Mouse (Mus musculus) forelimb bud, embryonic 11.5 days (tissue): ENCODE measurements around the gene Ephb2.

Source experiments
- DNase-seq: peaks from one replicate; pipeline ENCODE4 v3.0.0-alpha.2; 2012; ENCODE audit warnings: low read depth, low spot score

The Ephb2 gene

DNA sequence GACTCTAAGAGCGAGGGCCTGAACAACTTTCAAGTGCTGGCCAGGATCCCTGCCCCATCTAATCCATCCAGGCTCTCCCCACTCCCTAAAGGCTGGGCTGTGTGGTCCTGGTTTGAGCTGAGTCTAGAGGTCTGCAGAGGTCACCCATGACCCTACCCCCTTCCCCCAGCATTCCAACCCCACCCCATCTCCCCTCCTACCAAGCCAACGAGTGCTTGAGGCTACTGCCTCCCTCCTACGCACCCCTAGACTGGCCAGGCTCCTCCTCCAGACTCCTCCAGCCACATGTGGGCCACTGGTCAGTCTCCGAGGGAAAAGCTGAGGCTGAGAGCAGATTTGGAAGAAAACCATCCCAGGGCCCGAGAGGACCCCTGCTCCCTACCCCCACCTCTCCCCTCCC is 72.4 kb downstream of the Ephb2 start:
- no peak for DNase-seq

DNA sequence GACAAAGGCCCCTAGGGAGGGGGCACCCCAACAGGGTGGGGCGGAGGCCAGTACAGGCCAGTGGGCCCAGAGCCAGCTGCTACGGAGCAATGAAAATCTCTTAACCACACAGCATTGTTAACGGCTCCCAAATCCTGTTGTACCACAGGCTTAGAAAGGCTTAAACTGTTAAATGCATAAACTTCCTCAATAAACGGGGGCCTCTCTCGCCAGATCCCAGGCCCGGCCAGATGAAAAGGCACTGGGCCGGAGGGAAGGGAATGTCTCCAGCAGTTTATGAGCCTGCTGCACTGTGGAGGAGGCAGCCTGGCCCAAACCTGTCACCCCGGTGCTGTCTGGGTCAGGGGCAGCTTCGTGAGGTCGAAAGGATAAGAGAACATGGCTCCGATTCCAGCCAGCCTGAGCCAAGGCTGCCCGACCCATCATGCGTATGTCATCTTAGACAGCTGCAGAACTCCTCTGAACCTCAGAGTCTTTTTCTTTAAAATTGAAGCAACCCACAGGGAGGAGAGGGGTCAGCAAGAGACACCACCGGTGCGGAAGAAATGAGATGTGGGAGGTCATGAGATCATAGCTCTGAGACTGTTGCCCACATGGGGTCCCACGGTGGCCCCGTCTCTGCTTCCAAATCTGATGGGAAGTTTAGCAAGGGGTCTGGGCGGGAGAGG is 73.9 kb downstream of the Ephb2 start:
- DNase-seq, result peak; percentile 67

DNA sequence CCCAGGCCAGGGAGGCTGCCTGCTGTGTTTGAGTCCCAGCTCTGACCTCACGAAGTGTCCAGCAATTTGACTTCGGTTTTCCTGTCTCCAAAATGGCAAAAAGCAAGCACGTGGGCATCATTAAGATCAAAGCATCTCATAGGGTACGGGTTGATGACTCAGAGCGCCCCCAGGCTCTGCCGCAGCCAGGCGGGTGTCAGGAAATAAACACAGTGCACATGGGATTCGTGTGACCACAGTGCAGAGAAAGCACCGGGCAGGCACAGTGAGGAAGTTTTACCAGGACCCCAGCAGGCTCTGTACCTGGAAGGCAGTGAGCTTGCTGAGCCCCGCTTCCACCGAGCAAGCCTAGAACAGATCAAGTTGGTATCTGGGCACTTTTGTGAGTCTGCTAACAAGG is 74.9 kb downstream of the Ephb2 start:
- DNase-seq, result peak; percentile 68

DNA sequence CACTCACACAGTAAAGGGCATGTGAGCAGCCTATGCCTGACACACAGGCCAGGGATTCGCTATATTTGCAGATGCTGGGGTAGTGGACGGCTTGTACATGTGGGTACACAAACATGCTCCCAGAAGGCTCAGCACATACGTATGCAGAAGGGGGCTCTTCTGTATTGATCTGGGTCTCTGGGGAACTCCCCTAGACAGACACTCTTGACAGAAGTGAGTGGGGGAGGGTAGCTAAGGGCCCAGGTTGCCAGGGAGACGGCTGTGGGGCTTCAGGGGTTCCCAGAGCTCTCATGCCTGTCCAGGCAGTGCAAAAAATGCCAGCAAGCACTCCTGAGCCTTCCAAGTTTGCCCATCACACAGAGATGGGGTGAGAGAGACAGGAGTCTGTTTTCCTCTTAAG is 78.7 kb downstream of the Ephb2 start:
- DNase-seq, result no peak

DNA sequence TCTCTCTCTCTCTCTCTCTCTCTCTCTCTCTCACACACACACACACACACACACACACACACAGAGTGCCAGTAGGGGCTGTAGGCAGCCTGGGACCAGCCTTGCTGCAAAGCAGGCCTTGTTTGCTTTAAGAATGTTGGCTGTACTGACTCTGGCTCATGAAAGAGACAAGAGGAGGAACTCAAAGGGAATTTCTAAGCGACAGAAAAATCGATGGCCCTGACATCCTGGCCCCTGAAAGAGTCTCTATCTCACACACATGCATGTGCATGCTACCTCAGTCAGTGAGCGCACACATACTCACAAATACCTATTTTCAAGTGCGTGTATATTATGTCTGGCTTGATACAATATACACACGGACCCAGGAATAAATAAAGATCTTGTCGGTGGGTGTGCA is 79.3 kb downstream of the Ephb2 start:
- DNase-seq, result no peak

DNA sequence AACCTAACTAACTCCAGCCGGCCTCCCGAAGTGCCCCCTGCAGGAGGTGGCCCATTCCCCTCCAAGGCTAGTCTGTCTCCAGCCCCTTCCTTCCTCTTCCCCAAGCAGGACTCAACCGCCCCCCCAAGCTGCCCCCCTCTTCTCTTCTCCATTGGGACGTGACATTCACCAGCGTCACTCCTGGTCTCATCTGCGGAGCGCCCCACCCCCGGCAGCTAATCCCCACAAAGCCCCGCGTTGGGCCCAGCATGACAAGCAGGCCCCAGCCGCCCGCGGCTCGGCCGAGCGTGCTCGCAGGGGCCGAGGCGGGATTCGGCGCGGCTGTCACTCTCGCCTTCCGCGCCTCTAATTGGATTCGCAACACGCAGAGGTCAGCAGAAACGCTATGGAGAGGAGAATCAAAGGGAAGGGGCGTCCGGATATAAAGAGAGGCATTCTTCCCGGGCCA is 80.4 kb downstream of the Ephb2 start:
- peak; percentile 57 for DNase-seq

DNA sequence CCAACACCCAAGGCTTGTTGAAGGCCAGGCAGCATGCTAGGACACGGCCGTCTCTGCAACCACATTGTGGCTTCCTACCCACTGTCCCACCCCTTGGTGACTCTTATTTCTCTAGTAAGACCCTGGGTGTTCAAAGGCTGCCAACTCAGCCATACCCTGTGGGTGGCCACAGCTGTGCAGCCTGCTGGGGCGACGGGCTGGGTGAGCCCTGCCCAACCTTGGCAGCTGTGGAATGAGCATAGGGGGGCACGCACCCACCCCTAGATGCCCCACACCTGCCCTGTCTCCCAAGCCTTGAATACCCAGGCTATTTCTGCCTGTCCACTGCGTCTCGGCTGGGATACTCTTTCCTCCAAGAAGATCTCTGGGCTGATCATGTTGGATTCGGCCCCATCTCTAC is 81.5 kb downstream of the Ephb2 start:
- DNase-seq, result no peak

DNA sequence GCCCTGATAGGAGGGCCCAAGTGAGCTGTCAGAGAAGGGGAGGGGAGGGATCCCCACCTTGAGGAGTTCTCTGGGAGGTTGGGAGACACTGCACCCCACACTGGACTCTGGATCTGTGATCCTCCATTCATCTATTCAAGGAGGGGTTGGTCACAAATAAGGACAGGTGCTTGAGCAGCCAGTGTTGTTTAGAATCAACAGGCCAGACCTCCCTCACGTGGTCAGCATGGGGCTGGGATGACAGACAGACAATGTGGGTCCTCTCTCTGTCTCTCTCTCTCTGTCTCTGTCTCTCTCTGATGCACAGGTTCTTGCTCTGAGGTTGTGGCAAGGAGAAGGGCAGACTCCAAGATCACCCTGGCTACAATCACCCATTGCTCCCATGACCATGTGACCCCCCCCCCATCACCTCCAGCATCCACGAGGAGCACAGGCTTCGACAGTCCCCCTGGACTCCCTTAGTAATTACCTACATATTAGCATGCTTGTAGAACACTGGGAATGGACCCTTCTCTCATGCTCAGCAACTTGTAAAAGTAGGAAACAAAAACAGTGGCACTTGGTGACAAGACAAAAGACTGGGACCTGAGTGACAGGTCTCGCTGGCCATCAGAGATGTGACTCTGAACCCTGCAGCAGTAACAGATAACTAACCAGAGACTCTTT is 84.3 kb downstream of the Ephb2 start:
- no peak for DNase-seq

DNA sequence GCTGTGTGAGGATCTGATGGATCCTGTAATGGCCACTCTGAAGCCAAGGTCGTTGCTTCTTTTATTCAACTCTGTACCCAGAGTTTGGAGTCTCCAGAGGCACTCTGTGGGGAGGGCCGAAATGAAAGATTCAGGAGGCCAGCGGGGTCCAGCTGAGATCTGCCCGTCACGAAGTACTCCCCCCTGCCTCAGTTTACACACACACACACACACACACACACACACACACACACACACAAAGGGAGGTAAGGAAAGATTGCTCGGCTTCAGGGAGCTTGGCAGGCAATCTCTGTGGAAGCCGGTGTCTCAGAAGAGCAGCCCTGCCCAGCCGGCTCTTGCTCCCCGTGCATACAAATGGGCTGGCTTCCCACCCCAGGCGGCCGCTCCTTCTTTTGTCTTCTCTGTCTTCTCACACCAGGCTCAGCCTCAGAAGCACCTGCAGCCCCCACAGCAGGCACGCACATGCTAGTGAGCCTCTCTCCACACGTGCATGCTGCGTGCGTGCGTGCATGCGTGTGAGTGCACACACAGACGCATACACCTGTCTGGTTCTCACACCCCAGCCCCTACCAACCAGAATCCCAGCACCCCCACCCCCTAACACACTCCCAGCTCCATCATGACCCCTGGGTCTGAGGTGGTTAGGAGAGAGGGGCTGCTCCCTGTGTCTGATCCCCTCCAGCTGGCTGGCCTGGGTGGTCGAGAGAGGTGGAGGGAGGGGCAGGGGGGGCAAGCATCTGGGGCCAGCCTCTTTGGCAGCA is 85.0 kb downstream of the Ephb2 start:
- no peak for DNase-seq

DNA sequence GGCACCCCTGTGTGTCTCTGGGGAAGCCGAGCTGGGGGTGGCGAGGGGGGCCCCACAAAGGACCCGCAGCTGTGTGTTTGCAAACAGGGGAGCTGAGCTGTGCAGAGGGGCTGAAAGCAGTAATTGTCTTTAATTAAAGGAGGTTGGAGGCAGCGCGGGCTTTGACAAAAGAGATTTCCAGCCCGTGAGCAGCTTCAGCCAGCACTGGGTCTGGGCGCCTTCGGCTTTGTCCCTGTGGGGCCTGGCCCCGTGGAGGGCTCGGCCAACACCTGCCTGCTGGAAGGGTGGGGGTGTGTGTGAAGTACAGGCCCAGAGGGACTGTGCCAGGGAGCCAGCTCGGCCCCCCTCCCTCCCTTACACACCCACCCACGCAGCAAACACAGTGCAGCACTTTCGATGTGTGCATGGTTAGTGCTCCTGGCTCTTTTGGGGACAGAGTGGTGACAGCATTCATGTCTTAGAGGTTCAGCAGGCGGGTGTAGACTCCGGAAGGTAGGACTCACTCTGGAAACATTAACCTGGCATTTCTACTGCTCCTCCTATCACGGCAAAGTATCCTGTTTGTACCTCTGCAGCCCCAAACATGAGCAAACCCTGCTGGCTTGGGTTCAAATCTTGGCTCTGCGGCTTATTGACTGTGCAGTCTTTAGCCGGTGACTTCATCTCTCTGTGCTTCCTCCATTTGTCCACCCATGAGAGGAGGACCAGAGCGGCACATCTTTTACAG is 85.8 kb downstream of the Ephb2 start:
- DNase-seq, result no peak

DNA sequence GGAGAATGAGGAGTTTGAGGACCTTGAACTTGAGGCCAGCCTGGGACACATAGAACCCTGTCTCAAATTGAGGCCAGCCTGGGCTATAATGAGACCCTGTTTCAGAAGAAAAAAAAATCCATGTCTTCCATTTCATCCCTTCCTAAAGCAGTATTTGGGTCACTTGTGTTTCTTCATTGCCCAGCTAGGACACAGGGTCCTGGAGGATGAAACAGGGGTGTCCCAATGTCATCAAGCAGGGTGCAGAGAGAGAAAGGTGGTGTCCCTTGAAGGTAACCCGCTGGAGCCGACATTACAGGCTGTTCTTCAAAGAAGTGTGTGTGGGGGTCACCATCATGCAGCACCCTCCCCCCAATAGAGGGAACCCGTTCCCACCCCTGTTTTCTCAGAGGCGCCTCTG is 86.4 kb downstream of the Ephb2 start:
- DNase-seq, result no peak

DNA sequence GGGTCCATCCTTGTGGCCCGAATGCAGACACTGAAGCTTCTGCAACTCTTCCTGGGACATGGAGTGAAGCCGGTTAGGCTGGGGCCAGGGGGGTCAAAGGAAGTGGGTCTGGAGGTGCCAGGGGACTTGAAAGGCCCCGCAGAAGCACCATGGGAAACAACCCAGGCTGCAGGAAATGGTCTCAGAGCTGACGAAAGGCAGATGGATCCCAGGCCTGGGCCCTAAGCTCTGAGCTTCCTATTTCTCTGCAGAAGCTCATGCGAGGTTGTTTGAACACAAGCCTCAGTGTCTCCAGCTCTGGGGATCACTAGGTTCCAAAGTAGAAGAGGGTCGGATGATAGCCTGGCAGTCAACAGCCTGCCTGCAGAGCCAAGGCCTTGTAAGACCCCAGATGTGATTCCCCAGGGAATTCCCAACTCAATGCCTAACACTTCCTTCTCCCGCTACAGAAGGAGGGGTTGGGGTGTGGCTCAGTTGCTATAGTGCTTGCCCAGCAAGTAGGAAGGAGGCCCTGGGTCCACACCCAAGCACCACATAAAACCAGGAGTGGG is 86.9 kb downstream of the Ephb2 start:
- peak; percentile 48 for DNase-seq

DNA sequence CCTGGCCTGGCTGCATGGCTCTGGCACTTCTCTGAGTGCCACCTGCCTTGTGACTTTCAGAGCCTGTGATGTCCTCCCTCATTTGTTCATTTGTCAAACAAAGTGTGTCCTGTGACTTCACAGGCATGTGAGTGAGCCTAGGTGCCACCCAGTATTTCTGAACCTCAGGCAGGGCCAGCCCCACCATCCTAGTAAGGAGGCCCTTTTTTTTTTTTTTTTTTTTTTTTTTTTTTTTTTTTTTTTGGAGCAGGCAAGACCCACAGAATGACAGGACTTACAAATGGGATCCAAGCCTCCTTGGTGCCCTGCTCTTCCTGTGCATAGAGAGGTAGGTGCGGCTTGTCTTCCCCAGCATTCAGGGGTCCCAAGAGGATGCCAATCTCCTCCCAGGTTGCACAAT is 89.3 kb downstream of the Ephb2 start:
- DNase-seq, result no peak

DNA sequence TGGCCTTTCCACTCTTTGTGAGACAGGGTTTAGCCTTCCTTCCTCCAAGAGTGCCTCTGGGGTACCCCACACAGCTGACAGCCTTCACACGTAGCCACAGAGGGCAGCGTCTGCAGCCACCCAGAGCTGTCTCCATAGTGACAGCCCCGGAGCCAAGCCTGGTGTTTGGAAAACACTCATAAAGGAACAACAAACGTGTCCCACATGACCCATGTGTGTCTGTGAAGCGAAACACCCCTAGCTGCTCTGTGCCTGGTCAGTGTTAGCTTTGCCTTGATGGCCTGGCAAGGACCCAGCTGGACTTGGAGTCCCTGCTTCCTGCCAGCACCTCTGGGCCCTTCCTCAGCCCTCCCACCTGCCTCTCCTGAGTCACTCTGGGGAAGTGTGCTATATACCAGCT is 93.1 kb downstream of the Ephb2 start:
- DNase-seq, result no peak

DNA sequence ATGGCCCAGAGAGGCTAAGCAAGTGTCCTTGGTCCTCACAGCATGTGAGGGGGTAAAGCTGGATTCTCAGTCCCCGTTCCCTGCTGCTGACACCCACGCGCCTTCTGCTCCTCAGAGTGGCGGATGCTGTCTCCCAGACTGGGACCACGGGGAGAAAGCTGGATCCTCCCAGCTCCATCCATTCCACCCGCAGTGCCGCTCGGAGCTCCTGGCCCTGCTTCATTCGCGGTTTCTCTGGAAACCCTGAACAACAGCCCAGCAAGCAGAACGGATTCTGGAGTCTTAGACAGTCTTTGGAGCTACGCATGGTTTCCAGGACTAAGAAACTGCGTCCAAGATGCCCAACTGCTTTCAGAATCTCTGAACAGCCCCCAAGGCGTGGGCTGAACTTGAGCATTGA is 93.9 kb downstream of the Ephb2 start:
- no peak for DNase-seq

DNA sequence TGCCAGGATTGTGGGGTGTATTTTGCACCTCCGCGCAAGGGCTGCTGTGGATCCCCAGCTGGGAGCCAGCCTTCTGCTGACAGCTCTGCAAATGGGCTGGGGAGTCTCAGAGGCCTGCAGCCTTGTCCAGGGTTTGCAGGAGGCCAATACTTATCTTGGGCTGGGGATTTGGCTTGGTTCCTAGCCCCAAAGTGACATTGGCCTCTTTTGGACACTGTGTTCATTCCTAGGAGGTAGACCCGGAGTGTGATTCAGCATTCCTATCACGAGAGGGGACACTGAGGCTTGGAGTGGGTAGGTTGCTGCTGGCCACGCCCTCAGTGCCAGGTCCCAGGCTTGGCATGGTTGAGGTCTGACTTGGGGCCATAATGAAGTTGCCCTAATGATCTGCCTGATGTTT is 94.8 kb downstream of the Ephb2 start:
- DNase-seq, result no peak

DNA sequence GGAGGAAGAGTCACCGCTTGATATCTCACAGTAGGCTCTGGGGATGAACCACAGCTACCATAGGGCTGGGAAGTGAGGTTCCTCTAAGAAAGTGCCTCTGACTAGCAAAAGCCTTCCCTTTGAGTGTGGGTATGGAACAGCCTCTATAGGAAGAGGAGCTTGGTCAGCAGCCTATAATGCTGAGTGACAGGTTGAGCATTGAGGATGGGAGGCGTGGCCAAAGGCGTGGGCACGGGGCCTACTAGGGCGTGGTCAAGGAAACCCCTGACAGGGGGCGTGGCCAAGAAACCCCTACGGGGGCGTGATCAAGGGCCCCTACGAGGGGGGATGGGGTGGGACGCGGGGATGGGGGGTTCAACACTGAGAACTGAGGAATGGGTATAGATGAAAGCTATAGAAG is 96.6 kb downstream of the Ephb2 start:
- no peak for DNase-seq

DNA sequence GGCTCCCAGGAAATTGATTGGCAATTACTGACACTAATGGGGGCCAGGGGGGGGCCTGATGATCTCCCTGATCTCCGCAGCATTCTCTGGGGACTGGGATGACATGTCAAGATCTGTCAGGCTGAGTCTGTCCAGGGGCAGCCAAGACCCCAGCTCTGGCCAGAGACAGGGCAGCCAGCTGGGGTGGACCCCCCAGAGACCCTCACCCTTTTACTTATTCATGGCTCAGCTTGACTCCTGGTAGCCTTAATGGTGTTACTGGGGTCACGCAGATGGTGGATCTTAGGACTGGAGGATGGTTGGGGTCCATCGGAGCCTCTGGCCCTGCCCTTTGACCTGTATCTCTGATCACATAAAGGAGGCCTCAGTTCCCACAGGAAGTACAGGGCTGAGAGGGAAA is 97.5 kb downstream of the Ephb2 start:
- no peak for DNase-seq

DNA sequence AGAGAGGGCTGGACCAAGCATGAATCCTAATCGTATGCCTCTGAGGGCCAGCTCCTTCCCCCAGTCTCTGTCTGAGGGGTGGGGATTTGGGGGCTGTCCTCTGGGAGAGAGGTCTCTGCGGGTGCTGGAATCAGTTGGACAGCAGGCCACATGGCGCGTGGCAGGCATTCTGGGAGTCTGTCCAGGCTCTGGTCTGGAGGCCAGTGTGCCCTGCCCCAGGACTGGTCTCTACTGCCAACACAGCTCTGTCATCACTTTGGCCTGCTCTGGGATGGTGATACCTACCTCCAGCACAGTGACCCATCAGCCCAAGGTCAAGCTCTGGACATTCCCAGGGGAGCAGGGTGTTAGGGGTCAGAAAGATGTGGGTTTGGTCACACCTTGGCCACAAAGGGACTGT is 99.9 kb downstream of the Ephb2 start:
- no peak for DNase-seq

DNA sequence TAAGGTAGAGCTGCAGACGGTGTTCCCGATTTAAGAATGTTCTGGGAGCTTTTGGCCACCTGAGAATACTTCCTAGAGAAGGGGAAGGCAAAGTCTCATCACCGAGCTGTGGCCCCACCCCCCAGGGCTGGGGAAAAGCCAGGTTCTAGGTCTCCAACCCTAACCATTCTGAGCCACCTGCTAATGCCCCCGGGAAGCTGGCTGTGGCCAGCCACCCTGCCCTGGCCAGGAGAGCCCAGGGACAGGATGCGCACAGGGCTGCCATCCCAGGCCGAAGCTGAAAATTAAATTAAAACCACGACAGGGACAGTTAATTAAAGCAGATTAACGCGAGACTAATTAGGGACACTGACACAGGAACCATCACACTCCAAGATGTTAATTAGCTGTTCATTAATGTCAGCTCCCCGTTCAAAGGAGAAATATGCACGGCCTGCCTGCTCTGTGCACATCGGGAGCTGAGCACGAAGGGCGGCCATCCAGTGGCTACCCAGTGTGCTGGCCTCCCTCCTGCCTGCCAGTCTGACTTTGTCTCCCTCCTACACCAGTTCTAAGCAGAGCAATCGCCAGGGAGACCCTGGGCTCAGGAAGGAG is 101.5 kb downstream of the Ephb2 start:
- DNase-seq, result no peak

DNA sequence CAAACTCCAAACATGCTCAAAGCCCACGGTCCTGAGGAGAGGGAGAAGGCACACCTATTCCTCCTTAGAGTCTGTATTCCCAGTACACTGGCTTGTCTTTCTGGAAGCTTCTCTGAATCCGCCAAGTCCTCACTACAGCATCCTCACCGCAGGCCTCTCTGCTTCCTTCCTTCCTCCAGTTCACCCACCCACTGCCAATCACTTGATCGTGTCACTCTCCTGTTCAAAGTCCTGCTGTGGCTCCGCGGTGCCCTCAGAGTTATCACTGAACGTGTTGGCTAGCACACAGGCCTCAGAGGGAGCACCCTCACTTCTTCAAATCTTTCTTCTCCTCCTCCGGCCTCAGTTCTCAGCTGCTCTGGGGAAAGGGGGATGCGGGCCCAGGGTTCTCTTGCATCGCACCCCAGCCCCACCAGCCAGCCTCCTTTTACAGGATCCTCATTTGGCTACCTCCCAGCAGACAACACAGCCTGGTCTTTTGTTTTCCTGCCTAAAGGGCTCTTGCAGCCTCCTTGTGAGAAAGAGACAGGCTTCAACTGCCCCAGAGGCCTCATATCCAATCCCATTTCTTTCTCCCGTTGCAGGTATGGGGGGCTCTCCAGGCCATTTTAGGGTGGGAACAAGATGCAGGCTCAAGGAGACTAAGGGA is 102.4 kb downstream of the Ephb2 start:
- no peak for DNase-seq
